Mouse (Mus musculus): Measurements from ENCODE around the gene Rab3il1. TPM values are rescaled to one million over a fixed set of nuclear protein-coding genes. Genes with fewer than 3 reads are reported as not detected.

Gene Rab3il1
- polyA plus RNA-seq, 1 experiment = 4.5 TPM

GRCm38 (mm10) chr19:9980258-9980657, 21.2 kb upstream of the Rab3il1 start, which contains the start of gene Fth1:
Gene Fth1, plus strand, starts transcription at chr19:9980598.
- H3K79me3 ChIP-seq (ENCODE audit: low read depth) = peaks cover 26% of the 10 kb centered on the region
- H3K4me3 ChIP-seq (ENCODE audit: insufficient read depth, poor library complexity, severe bottlenecking) = no peak within 1 kb of the TSS
- H3ac ChIP-seq (ENCODE audit: control insufficient read depth, insufficient read length, low read depth) = no peak within 1 kb of the TSS
- H3K27me3 ChIP-seq (ENCODE audit: control insufficient read depth, insufficient read depth, insufficient read length) = no peaks in the 10 kb centered on the region
- H3K36me3 ChIP-seq (ENCODE audit: control insufficient read depth, insufficient read depth) = peaks cover 24% of the 10 kb centered on the region
- TF ChIP-seq MAX (IDR thresholded peaks at IDR 0.05) (no peak), FOSL1 (IDR thresholded peaks at IDR 0.05; ENCODE audit: insufficient read depth, low read length, poor library complexity, severe bottlenecking) (no peak), CTCF (IDR thresholded peaks at IDR 0.05; ENCODE audit: control insufficient read depth, insufficient read depth, insufficient read length) (no peak), MYOD1 (IDR thresholded peaks at IDR 0.05; ENCODE audit: control insufficient read depth, insufficient read length, low read depth) (no peak), USF1 (IDR thresholded peaks at IDR 0.05; ENCODE audit: low read depth) (no peak), MYOG (IDR thresholded peaks at IDR 0.05; ENCODE audit: control insufficient read depth, extremely low read depth, insufficient read length) (no peak), CEBPB (IDR thresholded peaks at IDR 0.05; ENCODE audit: low read depth) (no peak)
- peaks cover 39% of the 10 kb centered on the region for H3K79me2 ChIP-seq (ENCODE audit: control insufficient read depth, insufficient read depth)

- Histone ChIP-seq H3K27me3 (ENCODE audit: control insufficient read depth, insufficient read depth, insufficient read length) (no peaks in the 10 kb centered on the region), H3K79me2 (ENCODE audit: control insufficient read depth, insufficient read depth) (peaks cover 42% of the 10 kb centered on the region), H3K36me3 (ENCODE audit: control insufficient read depth, insufficient read depth) (peaks cover 32% of the 10 kb centered on the region), H3K79me3 (ENCODE audit: low read depth) (peaks cover 27% of the 10 kb centered on the region), H3ac (ENCODE audit: control insufficient read depth, insufficient read length, low read depth) (peak overlapping the region; percentile 29), H3K4me3 (ENCODE audit: insufficient read depth, poor library complexity, severe bottlenecking) (no peak overlapping the region)
- TF ChIP-seq MAX (IDR thresholded peaks at IDR 0.05) (no peak), MYOD1 (IDR thresholded peaks at IDR 0.05; ENCODE audit: control insufficient read depth, insufficient read length, low read depth) (peak; percentile 29)
Measured at GRCm38 (mm10) chr19:9981621-9982020, 19.8 kb upstream of the Rab3il1 start.

- TF ChIP-seq CTCF (IDR thresholded peaks at IDR 0.05; ENCODE audit: control insufficient read depth, insufficient read depth, insufficient read length) = no peak
- TF ChIP-seq MAX (IDR thresholded peaks at IDR 0.05) = no peak
- TF ChIP-seq MYOG (IDR thresholded peaks at IDR 0.05; ENCODE audit: control insufficient read depth, extremely low read depth, insufficient read length) = no peak
- no peak for TF ChIP-seq FOSL1 (IDR thresholded peaks at IDR 0.05; ENCODE audit: insufficient read depth, low read length, poor library complexity, severe bottlenecking)
- no peak for TF ChIP-seq CEBPB (IDR thresholded peaks at IDR 0.05; ENCODE audit: low read depth)
- TF ChIP-seq USF1 (IDR thresholded peaks at IDR 0.05; ENCODE audit: low read depth) = no peak
- TF ChIP-seq MYOD1 (IDR thresholded peaks at IDR 0.05; ENCODE audit: control insufficient read depth, insufficient read length, low read depth) = no peak
- Histone ChIP-seq H3K4me3 (ENCODE audit: insufficient read depth, poor library complexity, severe bottlenecking) (peak overlapping the region; percentile 100), H3K79me3 (ENCODE audit: low read depth) (peaks cover 27% of the 10 kb centered on the region), H3K36me3 (ENCODE audit: control insufficient read depth, insufficient read depth) (peaks cover 32% of the 10 kb centered on the region), H3ac (ENCODE audit: control insufficient read depth, insufficient read length, low read depth) (peak overlapping the region; percentile 86), H3K27me3 (ENCODE audit: control insufficient read depth, insufficient read depth, insufficient read length) (no peaks in the 10 kb centered on the region), H3K79me2 (ENCODE audit: control insufficient read depth, insufficient read depth) (peaks cover 42% of the 10 kb centered on the region)
Measured at GRCm38 (mm10) chr19:9982151-9982851, 19.2 kb upstream of the Rab3il1 start.

GRCm38 (mm10) chr19:9982852-9983542, 18.5 kb upstream of the Rab3il1 start:
- Histone ChIP-seq H3K36me3 (ENCODE audit: control insufficient read depth, insufficient read depth) (peaks cover 32% of the 10 kb centered on the region), H3K79me3 (ENCODE audit: low read depth) (peaks cover 27% of the 10 kb centered on the region), H3K27me3 (ENCODE audit: control insufficient read depth, insufficient read depth, insufficient read length) (no peaks in the 10 kb centered on the region), H3K79me2 (ENCODE audit: control insufficient read depth, insufficient read depth) (peaks cover 42% of the 10 kb centered on the region), H3K4me3 (ENCODE audit: insufficient read depth, poor library complexity, severe bottlenecking) (peak overlapping the region; percentile 100), H3ac (ENCODE audit: control insufficient read depth, insufficient read length, low read depth) (peak overlapping the region; percentile 86)
- TF ChIP-seq MYOG (IDR thresholded peaks at IDR 0.05; ENCODE audit: control insufficient read depth, extremely low read depth, insufficient read length) (no peak), CTCF (IDR thresholded peaks at IDR 0.05; ENCODE audit: control insufficient read depth, insufficient read depth, insufficient read length) (no peak), CEBPB (IDR thresholded peaks at IDR 0.05; ENCODE audit: low read depth) (no peak), MYOD1 (IDR thresholded peaks at IDR 0.05; ENCODE audit: control insufficient read depth, insufficient read length, low read depth) (no peak), USF1 (IDR thresholded peaks at IDR 0.05; ENCODE audit: low read depth) (peak; percentile 90), FOSL1 (IDR thresholded peaks at IDR 0.05; ENCODE audit: insufficient read depth, low read length, poor library complexity, severe bottlenecking) (no peak), MAX (IDR thresholded peaks at IDR 0.05) (peak; percentile 18)

- TF ChIP-seq FOSL1 (IDR thresholded peaks at IDR 0.05; ENCODE audit: insufficient read depth, low read length, poor library complexity, severe bottlenecking) (no peak), CEBPB (IDR thresholded peaks at IDR 0.05; ENCODE audit: low read depth) (peak; percentile 43), MYOD1 (IDR thresholded peaks at IDR 0.05; ENCODE audit: control insufficient read depth, insufficient read length, low read depth) (no peak), USF1 (IDR thresholded peaks at IDR 0.05; ENCODE audit: low read depth) (peak; percentile 77), MYOG (IDR thresholded peaks at IDR 0.05; ENCODE audit: control insufficient read depth, extremely low read depth, insufficient read length) (no peak), MAX (IDR thresholded peaks at IDR 0.05) (no peak)
- Histone ChIP-seq H3ac (ENCODE audit: control insufficient read depth, insufficient read length, low read depth) (peak overlapping the region; percentile 50), H3K36me3 (ENCODE audit: control insufficient read depth, insufficient read depth) (peaks cover 32% of the 10 kb centered on the region), H3K27me3 (ENCODE audit: control insufficient read depth, insufficient read depth, insufficient read length) (no peaks in the 10 kb centered on the region), H3K4me3 (ENCODE audit: insufficient read depth, poor library complexity, severe bottlenecking) (peak overlapping the region; percentile 100), H3K79me2 (ENCODE audit: control insufficient read depth, insufficient read depth) (peaks cover 42% of the 10 kb centered on the region), H3K79me3 (ENCODE audit: low read depth) (peaks cover 27% of the 10 kb centered on the region)
Measured at GRCm38 (mm10) chr19:9984111-9985055, 17.1 kb upstream of the Rab3il1 start.

Data from C2C12 (cell line).